Comparison of ENCODE assay signal across 11 mouse cellular contexts in genomic region chr1:51789269-51789668, GRCm38 (mm10).
DNase-seq lines count a peak whose midpoint lies in the region; ATAC-seq and TF ChIP-seq lines count a peak whose summit lies in the region.
"Had no signal": no experiment of that assay in that cellular context is flagged by ENCODE, and none has a peak within 500 bp of the region (broad histone marks: within the 10 kb centered on the region; RNA-seq: fewer than 3 reads in every experiment).

No protein-coding gene starts in this region.

- no peaks in the 10 kb centered on the region for H3K4me1 ChIP-seq in hindbrain, embryonic 16.5 days (ENCODE audit: control insufficient read depth, insufficient read depth, low read depth, low read length)
- no peaks in the 10 kb centered on the region for H3K4me1 ChIP-seq in hindbrain, embryonic 11.5 days (replicated peaks; ENCODE audit: control insufficient read depth, insufficient read depth, low read length)
- H3K4me1 ChIP-seq in CH12.LX (ENCODE audit: control insufficient read depth in 1 of 2, insufficient read depth in 2 of 2), result peaks cover 0 to 6% of the 10 kb centered on the region in 2 experiments; a peak in 2 of 4 replicates
- H3K4me1 ChIP-seq in lung, embryonic 16.5 days (replicated peaks; ENCODE audit: control insufficient read depth, insufficient read depth, low read length), result no peaks in the 10 kb centered on the region
- no peaks in the 10 kb centered on the region for H3K4me1 ChIP-seq in hindbrain, postnatal 0 days (ENCODE audit: insufficient read depth, low read length)
- H3K4me1 ChIP-seq: neural tube, embryonic 12.5 days had no signal

- no peaks in the 10 kb centered on the region for H3K9me3 ChIP-seq in hindbrain, embryonic 16.5 days (ENCODE audit: control insufficient read depth, low read length)
- 0 out of 2 replicates have a peak, but pooled peaks cover 2% of the 10 kb centered on the region for H3K9me3 ChIP-seq in hindbrain, embryonic 11.5 days (ENCODE audit: control insufficient read depth, low read length)
- H3K9me3 ChIP-seq in CH12.LX (replicated peaks; ENCODE audit: low read length), result peaks cover 4% of the 10 kb centered on the region
- no peaks in the 10 kb centered on the region for H3K9me3 ChIP-seq in lung, embryonic 16.5 days (ENCODE audit: control insufficient read depth, low read length)
- no peaks in the 10 kb centered on the region for H3K9me3 ChIP-seq in hindbrain, postnatal 0 days (ENCODE audit: low read length)
- H3K9me3 ChIP-seq: limb, embryonic 15.5 days; neural tube, embryonic 12.5 days had no signal

- in situ Hi-C loops in CH12.LX (cut with MboI; ENCODE audit: low pct_ligation_motif_present, low pct_unique_long_range_greater_than_20kb, low sequenced_read_pairs), result no loop called here

- no peak overlapping the region for H3K4me3 ChIP-seq in hindbrain, embryonic 16.5 days (ENCODE audit: low read length)
- H3K4me3 ChIP-seq in hindbrain, embryonic 11.5 days (ENCODE audit: low read depth, low read length), result no peak overlapping the region
- no peak overlapping the region for H3K4me3 ChIP-seq in CH12.LX (replicated peaks in 1 of 3; ENCODE audit: low read depth in 2 of 3, low read length in 2 of 3, poor library complexity in 1 of 3)
- no peak overlapping the region for H3K4me3 ChIP-seq in lung, embryonic 16.5 days (ENCODE audit: low read length)
- H3K4me3 ChIP-seq in hindbrain, postnatal 0 days (ENCODE audit: low read length), result no peak overlapping the region
- H3K4me3 ChIP-seq: limb, embryonic 15.5 days; neural tube, embryonic 12.5 days had no signal

- TF ChIP-seq RAD21 in CH12.LX (IDR thresholded peaks at IDR 0.05; ENCODE audit: low read depth, low read length), result no peak

- no peak for TF ChIP-seq EP300 in CH12.LX (IDR thresholded peaks at IDR 0.05; ENCODE audit: low read length)

- H3K9ac ChIP-seq in hindbrain, embryonic 16.5 days (ENCODE audit: low read depth, low read length), result no peak overlapping the region
- no peak overlapping the region for H3K9ac ChIP-seq in hindbrain, embryonic 11.5 days (ENCODE audit: low read depth, low read length)
- no peak overlapping the region for H3K9ac ChIP-seq in CH12.LX (ENCODE audit: insufficient read depth, low read depth)
- H3K9ac ChIP-seq in lung, embryonic 16.5 days (ENCODE audit: low read length), result no peak overlapping the region
- no peak overlapping the region for H3K9ac ChIP-seq in hindbrain, postnatal 0 days (replicated peaks; ENCODE audit: low read length)
- H3K9ac ChIP-seq: limb, embryonic 15.5 days; neural tube, embryonic 12.5 days had no signal

- dilution Hi-C loops in CH12.LX (cut with MboI; ENCODE audit: extremely low pct_ligation_motif_present, extremely low pct_unique_long_range_greater_than_20kb, low sequenced_read_pairs), result no loop called here

- no peak for TF ChIP-seq CTCF in CH12.LX (conservative IDR thresholded peaks at IDR 0.05 in 1 of 2, IDR thresholded peaks at IDR 0.05 in 1 of 2; ENCODE audit: low read depth in 2 of 2, low read length in 2 of 2)
- TF ChIP-seq CTCF in hindbrain, postnatal 0 days (IDR thresholded peaks at IDR 0.05; ENCODE audit: low read depth), result no peak

- WGBS in hindbrain, embryonic 16.5 days, result 62% methylated on average over 6 of the region's 6 CpGs
- 70% methylated on average over 6 of the region's 6 CpGs for WGBS in hindbrain, embryonic 11.5 days
- 43% methylated on average over 6 of the region's 6 CpGs for WGBS in lung, embryonic 16.5 days
- WGBS in hindbrain, postnatal 0 days, result 60% methylated on average over 6 of the region's 6 CpGs

- TF ChIP-seq POLR2A in CH12.LX (IDR thresholded peaks at IDR 0.05; ENCODE audit: low read depth, low read length), result no peak

- H3K27ac ChIP-seq in hindbrain, embryonic 16.5 days (ENCODE audit: low read depth, low read length), result no peak overlapping the region
- no peak overlapping the region for H3K27ac ChIP-seq in hindbrain, embryonic 11.5 days (ENCODE audit: low read depth, low read length)
- no peak overlapping the region for H3K27ac ChIP-seq in CH12.LX (ENCODE audit: insufficient read depth, low read depth)
- H3K27ac ChIP-seq in lung, embryonic 16.5 days (ENCODE audit: low read length), result no peak overlapping the region
- H3K27ac ChIP-seq in hindbrain, postnatal 0 days, result no peak overlapping the region
- H3K27ac ChIP-seq: limb, embryonic 15.5 days; neural tube, embryonic 12.5 days had no signal

- peak; percentile 17; the same call in 1 of the 2 replicates for ATAC-seq in hindbrain, embryonic 16.5 days
- no peak for ATAC-seq in hindbrain, embryonic 11.5 days (ENCODE audit: low FRiP score)
- ATAC-seq in lung, embryonic 16.5 days (ENCODE audit: low read depth), result peak; percentile 43; the same call in 1 of the 2 replicates
- ATAC-seq in hindbrain, postnatal 0 days, result no peak
- ATAC-seq: intestine, postnatal 0 days had no signal

- no peaks in the 10 kb centered on the region for H3K79me2 ChIP-seq in CH12.LX (replicated peaks; ENCODE audit: control insufficient read depth, extremely low read depth, insufficient read depth, poor library complexity, severe bottlenecking)

- 0 out of 2 replicates have a peak, but pooled peaks cover 2% of the 10 kb centered on the region for H3K36me3 ChIP-seq in hindbrain, embryonic 16.5 days (ENCODE audit: control insufficient read depth, insufficient read depth, low read length)
- H3K36me3 ChIP-seq in hindbrain, embryonic 11.5 days (ENCODE audit: control insufficient read depth, insufficient read depth, low read length), result peaks cover 7% of the 10 kb centered on the region
- no peaks in the 10 kb centered on the region for H3K36me3 ChIP-seq in CH12.LX (replicated peaks in 1 of 2; ENCODE audit: control insufficient read depth in 1 of 2, insufficient read depth in 1 of 2, low read length in 1 of 2)
- H3K36me3 ChIP-seq in lung, embryonic 16.5 days (ENCODE audit: control insufficient read depth, insufficient read depth, low read length), result peaks cover 25% of the 10 kb centered on the region
- no peaks in the 10 kb centered on the region for H3K36me3 ChIP-seq in hindbrain, postnatal 0 days (ENCODE audit: insufficient read depth, low read length)

- H3K4me2 ChIP-seq in hindbrain, embryonic 16.5 days (ENCODE audit: low read length), result no peak overlapping the region
- H3K4me2 ChIP-seq in hindbrain, embryonic 11.5 days (replicated peaks; ENCODE audit: low read depth, low read length), result no peak overlapping the region
- no peak overlapping the region for H3K4me2 ChIP-seq in CH12.LX (ENCODE audit: insufficient read depth, low read depth, poor library complexity, severe bottlenecking)
- H3K4me2 ChIP-seq in lung, embryonic 16.5 days (ENCODE audit: low read depth, low read length), result no peak overlapping the region
- no peak overlapping the region for H3K4me2 ChIP-seq in hindbrain, postnatal 0 days (ENCODE audit: low read depth, low read length)
- H3K4me2 ChIP-seq: limb, embryonic 15.5 days; neural tube, embryonic 12.5 days had no signal

- no peaks in the 10 kb centered on the region for H3K27me3 ChIP-seq in hindbrain, embryonic 16.5 days (replicated peaks; ENCODE audit: control insufficient read depth, insufficient read depth, low read length)
- H3K27me3 ChIP-seq in hindbrain, embryonic 11.5 days (ENCODE audit: control insufficient read depth, insufficient read depth, low read length), result no peaks in the 10 kb centered on the region
- no peaks in the 10 kb centered on the region for H3K27me3 ChIP-seq in CH12.LX (replicated peaks)
- no peaks in the 10 kb centered on the region for H3K27me3 ChIP-seq in lung, embryonic 16.5 days (ENCODE audit: control insufficient read depth, insufficient read depth, low read depth, low read length)
- no peaks in the 10 kb centered on the region for H3K27me3 ChIP-seq in hindbrain, postnatal 0 days (ENCODE audit: insufficient read depth, low read length)
- H3K27me3 ChIP-seq: limb, embryonic 15.5 days; neural tube, embryonic 12.5 days had no signal

- DNase-seq in hindbrain, embryonic 11.5 days (ENCODE audit: low spot score), result no peak
- no peak for DNase-seq in CH12.LX (ENCODE audit: extremely low read depth)
- DNase-seq in adrenal gland, postnatal 10 days, result peak; percentile 65
- no peak for DNase-seq in thymus, adult 18-20 months
- no peak for DNase-seq in hindbrain, postnatal 0 days (ENCODE audit: low spot score)
- DNase-seq: cerebellum, adult 18-20 months had no signal

TF ChIP-seq in CH12.LX, 34 proteins besides CTCF, POLR2A, EP300 and RAD21:
- TF ChIP-seq ZKSCAN1 (IDR thresholded peaks at IDR 0.05; ENCODE audit: borderline replicate concordance, low read depth, low read length) (no peak), MYC (IDR thresholded peaks at IDR 0.05; ENCODE audit: low read depth, low read length) (no peak), IRF4 (IDR thresholded peaks at IDR 0.05; ENCODE audit: low read depth, low read length) (0 out of 2 replicates have a peak, but pooled peaks have one; percentile 30)
TF ChIP-seq in CH12.LX: peak in this region for 1.

Comparison
In these comparisons a context has a peak if more than half of its experiments do, and no peak if none do; other contexts are left out.
1. ATAC-seq: peak in hindbrain, embryonic 16.5 days (single experiment) and lung, embryonic 16.5 days (single experiment); none in hindbrain, embryonic 11.5 days (single experiment) and hindbrain, postnatal 0 days (single experiment).